Mouse (Mus musculus): ENCODE data around the gene Ddx3y. TPM values are rescaled to one million over a fixed set of nuclear protein-coding genes. Genes with fewer than 3 reads are reported as not detected.

Ddx3y gene
- polyA plus RNA-seq (2015; fragmentation: Nextera tagmentation; extraction: Ambion mirVana), result 16.3 and 23.2 TPM in 2 replicates

- Histone ChIP-seq H3K4me3 (peak within 1 kb of the TSS; percentile 52), H3K27me3 (replicated peaks) (no peaks in the 10 kb centered on the region), H3K4me1 (no peaks in the 10 kb centered on the region), H3K9ac (peak within 1 kb of the TSS; percentile 75), H3K36me3 (no peaks in the 10 kb centered on the region), H3K27ac (replicated peaks) (peak within 1 kb of the TSS; percentile 75), H3K9me3 (no peaks in the 10 kb centered on the region), H3K4me2 (peak within 1 kb of the TSS; percentile 56)
- no peak; the same call in 1 of the 2 replicates for ATAC-seq (ENCODE audit: extremely low read depth, insufficient number of reproducible peaks, low FRiP score, low TSS enrichment)
- WGBS, result 2% methylated on average over 31 of the region's 31 CpGs
Measured at GRCm38 (mm10) chrY:1286171-1286795, at the start of gene Ddx3y. Ddx3y (minus strand) TSS chrY:1286629.

GRCm38 (mm10) chrY:1293708-1294107, 7.3 kb upstream of the Ddx3y start:
- no peaks in the 10 kb centered on the region for H3K36me3 ChIP-seq
- no peak overlapping the region for H3K4me2 ChIP-seq
- H3K27ac ChIP-seq (replicated peaks), result no peak overlapping the region
- no peak overlapping the region for H3K4me3 ChIP-seq
- H3K9ac ChIP-seq, result no peak overlapping the region
- no peak for ATAC-seq (ENCODE audit: extremely low read depth, insufficient number of reproducible peaks, low FRiP score, low TSS enrichment)
- H3K4me1 ChIP-seq, result no peaks in the 10 kb centered on the region
- no peaks in the 10 kb centered on the region for H3K27me3 ChIP-seq (replicated peaks)
- no peaks in the 10 kb centered on the region for H3K9me3 ChIP-seq

GRCm38 (mm10) chrY:1285735-1286134, 694 bp downstream of the Ddx3y start:
- Histone ChIP-seq H3K36me3 (no peaks in the 10 kb centered on the region), H3K27ac (replicated peaks) (peak overlapping the region; percentile 75), H3K27me3 (replicated peaks) (no peaks in the 10 kb centered on the region), H3K4me2 (peak overlapping the region; percentile 56), H3K9ac (peak overlapping the region; percentile 75), H3K9me3 (no peaks in the 10 kb centered on the region), H3K4me1 (no peaks in the 10 kb centered on the region), H3K4me3 (peak overlapping the region; percentile 52)
- ATAC-seq (ENCODE audit: extremely low read depth, insufficient number of reproducible peaks, low FRiP score, low TSS enrichment), result no peak
- 6% methylated on average over 11 of the region's 12 CpGs for WGBS

GRCm38 (mm10) chrY:1246117-1246516, 40.3 kb downstream of the Ddx3y start:
- H3K4me3 ChIP-seq, result peak overlapping the region; percentile 55
- H3K9ac ChIP-seq, result no peak overlapping the region
- H3K36me3 ChIP-seq, result no peaks in the 10 kb centered on the region
- H3K4me2 ChIP-seq, result peak overlapping the region; percentile 41; the same call in 1 of the 2 replicates
- H3K9me3 ChIP-seq, result no peaks in the 10 kb centered on the region
- no peaks in the 10 kb centered on the region for H3K27me3 ChIP-seq (replicated peaks)
- no peak overlapping the region for H3K27ac ChIP-seq (replicated peaks)
- 59% methylated on average over 6 of the region's 6 CpGs for WGBS
- no peak for ATAC-seq (ENCODE audit: extremely low read depth, insufficient number of reproducible peaks, low FRiP score, low TSS enrichment)
- no peaks in the 10 kb centered on the region for H3K4me1 ChIP-seq

GRCm38 (mm10) chrY:1245426-1245863, 41.0 kb downstream of the Ddx3y start, which contains the start of gene Uty:
Uty (minus strand) TSS chrY:1245759.
- Histone ChIP-seq H3K4me1 (no peaks in the 10 kb centered on the region), H3K9ac (peak within 1 kb of the TSS; percentile 78), H3K27ac (replicated peaks) (peak within 1 kb of the TSS; percentile 73), H3K4me2 (peak within 1 kb of the TSS; percentile 59), H3K9me3 (no peaks in the 10 kb centered on the region), H3K36me3 (no peaks in the 10 kb centered on the region), H3K27me3 (replicated peaks) (no peaks in the 10 kb centered on the region), H3K4me3 (peak within 1 kb of the TSS; percentile 55)
- peak; percentile 76; the same call in 1 of the 2 replicates for ATAC-seq (ENCODE audit: extremely low read depth, insufficient number of reproducible peaks, low FRiP score, low TSS enrichment)
- 1% methylated on average over 19 of the region's 21 CpGs for WGBS

- H3K4me1 ChIP-seq, result no peaks in the 10 kb centered on the region
- H3K9ac ChIP-seq, result peak overlapping the region; percentile 78
- ATAC-seq (ENCODE audit: extremely low read depth, insufficient number of reproducible peaks, low FRiP score, low TSS enrichment), result no peak
- no peaks in the 10 kb centered on the region for H3K9me3 ChIP-seq
- H3K27me3 ChIP-seq (replicated peaks), result no peaks in the 10 kb centered on the region
- peak overlapping the region; percentile 73 for H3K27ac ChIP-seq (replicated peaks)
- H3K4me3 ChIP-seq, result peak overlapping the region; percentile 55
- H3K36me3 ChIP-seq, result no peaks in the 10 kb centered on the region
- peak overlapping the region; percentile 59 for H3K4me2 ChIP-seq
- 0% methylated on average over 5 of the region's 9 CpGs for WGBS
Measured at GRCm38 (mm10) chrY:1244940-1245339, 41.5 kb downstream of the Ddx3y start.

- Histone ChIP-seq H3K27me3 (replicated peaks) (no peaks in the 10 kb centered on the region), H3K27ac (replicated peaks) (no peak overlapping the region), H3K4me1 (no peaks in the 10 kb centered on the region), H3K9me3 (no peaks in the 10 kb centered on the region), H3K4me3 (peak overlapping the region; percentile 55), H3K4me2 (peak overlapping the region; percentile 59), H3K36me3 (no peaks in the 10 kb centered on the region), H3K9ac (no peak overlapping the region)
- ATAC-seq (ENCODE audit: extremely low read depth, insufficient number of reproducible peaks, low FRiP score, low TSS enrichment), result no peak
- WGBS, result 53% methylated on average over 5 of the region's 5 CpGs
Measured at GRCm38 (mm10) chrY:1244421-1244820, 42.0 kb downstream of the Ddx3y start.

- WGBS, result 84% methylated on average over 6 of the region's 7 CpGs
- H3K4me2 ChIP-seq, result no peak overlapping the region
- no peaks in the 10 kb centered on the region for H3K36me3 ChIP-seq
- ATAC-seq (ENCODE audit: extremely low read depth, insufficient number of reproducible peaks, low FRiP score, low TSS enrichment), result no peak
- no peak overlapping the region for H3K4me3 ChIP-seq
- H3K9ac ChIP-seq, result no peak overlapping the region
- H3K9me3 ChIP-seq, result no peaks in the 10 kb centered on the region
- H3K27me3 ChIP-seq (replicated peaks), result no peaks in the 10 kb centered on the region
- H3K27ac ChIP-seq (replicated peaks), result no peak overlapping the region
- no peaks in the 10 kb centered on the region for H3K4me1 ChIP-seq
Measured at GRCm38 (mm10) chrY:1220001-1220400, 66.4 kb downstream of the Ddx3y start.

Other genes starting within 250 kb of the Ddx3y start
- gene Uty, start 40.9 kb downstream of the Ddx3y start, polyA plus RNA-seq (2015; fragmentation: Nextera tagmentation; extraction: Ambion mirVana), result 6.7 and 8.6 TPM in 2 replicates
- gene Usp9y, start 173.2 kb upstream of the Ddx3y start, polyA plus RNA-seq (2015; fragmentation: Nextera tagmentation; extraction: Ambion mirVana), result not detected in 2 replicates